Mouse (Mus musculus) cerebellum, adult (tissue): ENCODE data around the gene Spag7.

Experiments used
- ATAC-seq: cut with Nextera tagmentation; 2 replicates; pipeline ENCODE4 v1.9.2; 2017; ENCODE audit warnings: mild to moderate bottlenecking, moderate library complexity, mixed read lengths; ENCODE audit not compliant: insufficient number of reproducible peaks, low FRiP score, low TSS enrichment

Spag7 gene

GRCm38 (mm10) chr11:70657573-70657972, 11.6 kb downstream of the Spag7 start:
- no peak for ATAC-seq

DNA sequence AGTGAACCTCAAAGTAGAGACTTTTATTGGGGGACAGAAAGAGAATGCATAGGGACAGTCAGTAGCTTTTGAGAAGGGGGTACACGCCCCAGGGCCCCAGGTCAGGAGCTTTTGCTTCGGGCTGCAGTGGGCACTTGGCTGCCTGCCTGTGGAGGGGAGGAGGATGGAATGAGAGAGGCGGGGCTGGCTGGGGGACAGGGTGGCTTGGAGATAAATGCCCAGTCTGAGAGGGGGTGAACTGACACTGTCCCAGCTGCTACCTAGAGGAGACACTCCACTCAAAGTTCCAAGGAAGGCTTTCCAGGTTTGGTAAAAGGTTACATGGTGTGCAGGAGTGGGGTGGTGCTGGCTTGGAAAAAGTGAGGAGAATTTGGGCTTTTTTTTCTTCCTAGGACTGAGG, 12.3 kb downstream of the Spag7 start, which contains the start of gene Eno3:
TSS of gene Eno3 (plus strand) at position 239 of the 400 bp plus-strand sequence.
- ATAC-seq, result no peak

DNA sequence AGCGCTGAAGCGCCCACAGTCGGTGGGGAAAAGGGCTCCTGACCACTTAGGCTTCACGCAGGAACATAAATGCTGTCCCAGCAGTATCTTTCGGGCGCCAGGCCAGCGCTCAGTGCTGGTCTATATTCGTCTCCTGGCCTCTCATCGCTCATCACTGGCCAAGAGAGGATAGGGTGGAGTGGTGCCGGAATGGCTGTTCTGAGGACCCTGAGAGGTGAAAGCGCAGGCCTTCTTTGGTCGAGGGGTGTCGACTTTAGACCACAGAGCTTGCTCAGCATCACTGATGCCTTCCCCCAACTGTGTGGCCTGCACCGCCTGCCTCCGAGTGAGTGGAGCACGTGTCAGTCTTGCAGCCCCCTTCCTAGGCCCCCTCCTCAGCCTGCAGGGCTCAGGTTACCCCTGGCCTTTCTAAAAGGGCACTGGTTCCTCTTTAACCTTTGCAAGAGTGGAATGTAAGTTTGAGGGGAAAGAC, 12.7 kb downstream of the Spag7 start:
- ATAC-seq, result no peak

GRCm38 (mm10) chr11:70655571-70656455, 13.4 kb downstream of the Spag7 start:
- no peak for ATAC-seq

GRCm38 (mm10) chr11:70654923-70655570, 14.2 kb downstream of the Spag7 start:
- ATAC-seq, result peak; percentile 50; the same call in 1 of the 2 replicates

DNA sequence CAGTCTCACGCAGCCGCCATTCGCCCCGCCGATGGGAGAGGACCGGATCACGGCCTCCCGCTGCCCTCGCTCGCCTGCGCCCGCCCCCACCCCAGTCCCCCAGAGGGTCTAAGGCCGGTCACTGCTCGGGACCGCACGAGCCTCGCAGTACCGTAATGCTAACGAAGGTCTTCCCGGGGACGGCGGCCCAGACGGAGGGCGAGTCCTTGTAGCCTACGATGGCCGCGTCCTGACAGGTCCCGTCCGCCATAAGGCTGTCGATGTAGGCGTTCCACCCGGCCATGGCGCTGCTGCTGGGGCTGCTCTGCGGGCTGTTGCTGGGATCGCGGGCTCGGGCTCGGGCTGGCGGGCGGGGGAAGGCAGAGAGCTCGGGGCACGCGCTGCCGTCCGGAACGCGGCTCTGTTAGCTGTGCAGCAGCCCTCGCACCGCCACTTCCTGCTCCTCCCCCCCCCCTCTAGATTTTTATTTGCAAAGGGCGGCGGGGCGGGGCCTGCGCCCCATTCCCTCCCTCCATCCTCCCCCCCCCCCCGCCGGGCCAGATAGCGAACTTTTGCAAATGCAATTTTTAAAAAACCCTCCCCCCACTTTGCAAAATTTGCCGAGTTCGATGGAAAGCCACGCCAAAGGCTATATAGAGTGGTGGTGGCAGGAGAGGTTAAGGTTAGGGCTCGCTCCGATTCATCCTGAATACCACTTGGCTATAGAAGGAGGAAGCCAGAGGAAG, 14.9 kb downstream of the Spag7 start, which contains the start of gene Pfn1:
TSS of gene Pfn1 (minus strand) at position 447 of the 725 bp plus-strand sequence.
- peak; percentile 57 for ATAC-seq

GRCm38 (mm10) chr11:70653345-70654197, 15.6 kb downstream of the Spag7 start:
- peak; percentile 16; the same call in 1 of the 2 replicates for ATAC-seq

DNA sequence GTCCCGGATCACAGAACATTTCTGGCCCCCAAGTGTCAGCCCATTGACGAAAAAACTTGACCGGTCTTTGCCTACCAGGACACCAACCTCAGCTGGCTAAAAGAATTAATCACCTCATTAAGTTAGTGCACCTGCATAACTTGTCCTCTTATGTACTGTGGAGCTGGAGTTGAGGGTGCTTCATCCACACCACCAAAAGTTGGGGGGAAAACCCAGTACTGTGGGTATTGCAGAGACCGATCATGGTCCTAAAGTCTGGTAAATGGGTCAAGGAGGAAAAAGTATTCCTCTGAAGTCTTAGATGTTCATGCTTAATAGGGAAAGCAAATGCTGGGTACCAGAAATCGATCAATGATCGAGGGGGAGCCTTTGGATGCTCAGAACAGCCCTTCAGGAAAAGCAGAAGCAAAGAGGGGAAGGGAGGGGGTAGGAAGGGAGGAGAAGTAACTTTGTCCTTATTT, 16.3 kb downstream of the Spag7 start:
- ATAC-seq, result no peak

- ATAC-seq, result no peak
Observed at GRCm38 (mm10) chr11:70652029-70652883, 17.0 kb downstream of the Spag7 start.

- ATAC-seq, result no peak
Observed at GRCm38 (mm10) chr11:70651391-70651790, 17.8 kb downstream of the Spag7 start.

DNA sequence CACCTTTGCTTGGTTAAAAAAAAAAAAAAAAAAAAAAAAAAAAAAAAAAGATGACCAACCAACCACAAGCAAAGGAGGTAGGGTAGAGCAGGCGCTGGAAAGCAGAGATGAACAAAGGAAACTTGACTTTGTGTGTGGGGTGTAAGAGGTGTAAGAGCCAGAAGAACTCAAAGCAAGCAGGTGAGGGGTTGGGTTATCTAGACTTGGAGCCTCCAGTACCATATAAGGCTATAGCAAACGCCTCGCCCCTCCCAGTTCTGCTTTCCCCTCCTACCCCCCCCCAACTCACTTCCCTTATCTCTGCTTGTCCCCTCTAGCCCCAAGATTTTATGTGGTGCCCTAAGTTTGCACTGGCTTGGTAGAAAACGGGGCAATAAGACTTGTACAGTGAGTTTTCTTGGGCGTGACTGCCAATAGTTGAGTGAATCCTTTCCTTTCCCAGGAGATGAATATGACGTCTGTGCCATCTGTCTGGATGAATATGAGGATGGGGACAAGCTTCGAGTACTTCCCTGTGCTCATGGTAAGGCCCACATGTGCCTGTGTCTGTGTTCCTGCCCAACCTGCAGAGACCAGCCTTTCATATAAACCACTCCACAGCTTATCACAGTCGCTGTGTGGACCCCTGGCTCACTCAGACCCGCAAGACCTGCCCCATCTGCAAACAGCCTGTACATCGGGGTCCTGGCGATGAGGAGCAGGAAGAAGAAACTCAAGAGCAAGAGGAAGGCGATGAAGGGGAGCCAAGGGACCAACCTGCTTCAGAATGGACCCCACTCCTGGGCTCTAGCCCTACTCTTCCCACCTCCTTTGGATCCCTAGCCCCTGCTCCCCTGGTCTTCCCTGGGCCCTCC, 18.7 kb downstream of the Spag7 start:
- no peak for ATAC-seq

- ATAC-seq, result no peak
Observed at GRCm38 (mm10) chr11:70649185-70649734, 20.0 kb downstream of the Spag7 start.

- no peak for ATAC-seq
Observed at GRCm38 (mm10) chr11:70648512-70648911, 20.7 kb downstream of the Spag7 start.

GRCm38 (mm10) chr11:70647716-70648420, 21.3 kb downstream of the Spag7 start:
- ATAC-seq, result no peak

DNA sequence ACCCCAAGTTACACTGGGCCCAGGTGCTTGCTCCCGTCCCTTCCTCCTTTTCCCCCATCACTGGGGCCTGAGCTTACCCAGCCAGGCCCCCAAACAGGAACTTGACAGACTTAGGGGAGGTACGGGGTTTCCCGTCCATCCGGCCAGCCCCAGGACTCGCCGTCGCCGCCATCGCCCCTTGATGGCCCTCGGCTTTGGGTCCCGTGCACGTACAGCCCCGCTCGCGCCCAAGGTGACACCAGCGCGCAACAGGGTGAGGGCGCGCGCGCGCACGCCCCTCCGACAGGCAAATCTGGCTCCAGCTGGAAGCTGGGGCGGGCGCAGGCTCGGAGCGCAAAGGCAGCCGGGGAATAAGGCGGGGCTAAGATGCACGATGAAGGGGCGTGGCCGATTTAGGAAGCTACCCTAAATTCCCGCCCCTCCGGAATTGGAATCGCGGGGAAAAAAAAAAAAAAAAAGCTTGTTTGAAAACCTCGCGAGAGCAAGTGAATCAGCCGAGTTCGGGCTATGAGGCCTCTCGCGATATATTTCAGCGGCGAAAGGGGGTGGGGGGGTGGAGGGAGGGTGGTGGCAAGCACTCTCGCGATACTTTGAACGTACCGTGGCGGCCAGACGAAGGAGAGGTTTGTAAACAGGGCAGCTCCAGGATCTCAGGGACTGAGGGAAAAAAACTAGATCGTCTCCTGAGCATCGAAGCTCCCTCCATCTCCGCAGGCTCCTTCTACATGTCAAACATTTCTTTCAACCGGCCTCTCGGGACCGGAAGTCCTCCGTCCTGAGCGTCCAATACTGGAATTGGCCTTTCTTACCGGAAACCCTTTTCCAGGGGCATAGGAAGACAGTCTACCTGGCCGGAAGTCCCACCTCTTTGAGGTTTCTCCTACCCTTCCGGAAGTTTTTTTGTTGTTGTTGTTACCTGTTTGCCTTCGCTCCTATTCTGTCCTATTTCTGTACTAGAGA, 22.2 kb downstream of the Spag7 start, which contains the start of the genes Rnf167 and Slc25a11:
TSS of gene Rnf167 (plus strand) at position 545 of the 960 bp plus-strand sequence.
TSS of gene Slc25a11 (minus strand) at position 789 of the 960 bp plus-strand sequence.
- peak; percentile 66; the same call in 1 of the 2 replicates for ATAC-seq

GRCm38 (mm10) chr11:70646259-70646555, 23.0 kb downstream of the Spag7 start:
- ATAC-seq, result 0 out of 2 replicates have a peak, but pooled peaks have one; percentile 26
